Mouse (Mus musculus): ENCODE measurements around the gene Asb15. TPM values are rescaled to one million over a fixed set of nuclear protein-coding genes. Genes with fewer than 3 reads are reported as not detected.

Asb15 gene
- polyA plus RNA-seq, 1 experiment = 0.26 TPM

DNA sequence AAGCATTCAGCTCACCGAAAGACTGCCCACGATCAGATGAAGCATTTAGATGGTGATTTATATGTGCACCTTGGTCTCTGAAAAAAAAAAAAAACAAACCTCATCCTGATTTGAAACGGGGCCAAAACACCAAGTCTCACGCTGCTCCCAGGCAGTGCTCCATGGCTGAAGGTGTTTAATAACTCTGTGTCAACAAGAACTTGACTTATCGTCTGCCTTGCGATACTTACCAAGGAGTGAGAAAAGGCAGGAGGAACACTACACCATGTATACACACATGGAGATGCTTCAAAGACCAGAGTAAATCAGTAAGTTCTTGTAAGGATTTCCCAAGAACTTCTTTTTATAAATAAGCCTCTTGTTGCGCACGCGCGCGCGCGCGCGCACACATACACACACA lies 79.6 kb downstream of the Asb15 start:
- no peak for DNase-seq (ENCODE audit: low spot score)

DNA sequence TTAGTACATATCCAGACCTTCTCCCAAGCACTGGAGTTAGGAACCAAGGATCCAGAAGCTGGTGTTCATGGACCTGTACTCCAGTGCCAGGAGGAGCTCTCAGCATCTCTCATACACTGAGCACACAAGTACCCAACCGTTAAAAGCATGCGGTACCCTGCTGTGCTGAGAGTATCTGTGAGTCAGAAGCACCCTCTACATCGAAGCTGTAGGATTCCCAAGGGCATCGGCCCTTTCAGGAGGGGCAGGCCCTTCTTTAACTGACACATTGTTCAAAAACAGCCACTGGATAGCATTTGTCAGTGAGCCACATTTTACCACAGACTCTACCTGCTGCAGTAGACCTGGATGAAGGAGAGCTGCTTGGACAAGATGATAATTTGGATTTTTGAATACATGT lies 80.2 kb downstream of the Asb15 start:
- DNase-seq (ENCODE audit: low spot score) = no peak

- no peak for DNase-seq (ENCODE audit: low spot score)
These were observed 80.7 kb downstream of the Asb15 start for GRCm38 (mm10) chr6:24608682-24609081.

- DNase-seq (ENCODE audit: low spot score) = no peak
These were observed 81.6 kb downstream of the Asb15 start for GRCm38 (mm10) chr6:24609531-24609930.

GRCm38 (mm10) chr6:24610358-24610757 lies 82.4 kb downstream of the Asb15 start:
- no peak for DNase-seq (ENCODE audit: low spot score)

DNA sequence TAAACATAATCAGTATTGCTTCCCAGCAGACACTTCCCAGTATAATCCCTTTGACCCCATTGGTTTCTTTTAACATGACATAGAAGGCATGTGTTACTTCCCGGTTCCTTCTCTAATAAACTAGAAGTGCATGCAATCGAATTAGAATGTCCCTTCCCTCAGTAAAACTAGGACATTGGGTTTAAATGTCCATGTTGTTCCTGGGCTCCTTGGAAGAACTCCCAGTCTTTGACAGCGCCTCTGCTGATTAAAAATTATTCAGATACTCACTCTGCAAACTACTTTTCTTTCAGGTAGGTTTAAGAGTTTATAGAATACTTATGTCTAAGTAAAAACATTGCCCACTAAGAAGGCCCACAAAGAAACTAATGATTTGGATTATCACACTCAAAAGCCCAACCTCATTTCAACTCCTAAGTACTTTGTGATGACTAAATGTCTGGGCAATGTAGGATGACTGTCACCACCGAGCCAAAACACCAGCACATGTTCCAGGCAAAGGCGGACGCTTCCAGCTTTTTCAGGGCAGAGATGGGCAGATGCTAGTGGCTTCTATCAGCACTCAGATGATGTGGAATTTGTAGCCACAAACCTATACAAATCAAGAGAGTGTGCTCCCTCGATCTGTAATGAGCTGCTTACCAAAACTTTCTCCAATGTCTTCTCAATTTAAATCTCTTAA lies 84.3 kb downstream of the Asb15 start:
- no peak for DNase-seq (ENCODE audit: low spot score)

GRCm38 (mm10) chr6:24613346-24613745 lies 85.4 kb downstream of the Asb15 start:
- no peak for DNase-seq (ENCODE audit: low spot score)

GRCm38 (mm10) chr6:24613918-24614317 lies 86.0 kb downstream of the Asb15 start:
- no peak for DNase-seq (ENCODE audit: low spot score)

- DNase-seq (ENCODE audit: low spot score) = no peak
These were observed 88.8 kb downstream of the Asb15 start for GRCm38 (mm10) chr6:24616746-24617145.

DNA sequence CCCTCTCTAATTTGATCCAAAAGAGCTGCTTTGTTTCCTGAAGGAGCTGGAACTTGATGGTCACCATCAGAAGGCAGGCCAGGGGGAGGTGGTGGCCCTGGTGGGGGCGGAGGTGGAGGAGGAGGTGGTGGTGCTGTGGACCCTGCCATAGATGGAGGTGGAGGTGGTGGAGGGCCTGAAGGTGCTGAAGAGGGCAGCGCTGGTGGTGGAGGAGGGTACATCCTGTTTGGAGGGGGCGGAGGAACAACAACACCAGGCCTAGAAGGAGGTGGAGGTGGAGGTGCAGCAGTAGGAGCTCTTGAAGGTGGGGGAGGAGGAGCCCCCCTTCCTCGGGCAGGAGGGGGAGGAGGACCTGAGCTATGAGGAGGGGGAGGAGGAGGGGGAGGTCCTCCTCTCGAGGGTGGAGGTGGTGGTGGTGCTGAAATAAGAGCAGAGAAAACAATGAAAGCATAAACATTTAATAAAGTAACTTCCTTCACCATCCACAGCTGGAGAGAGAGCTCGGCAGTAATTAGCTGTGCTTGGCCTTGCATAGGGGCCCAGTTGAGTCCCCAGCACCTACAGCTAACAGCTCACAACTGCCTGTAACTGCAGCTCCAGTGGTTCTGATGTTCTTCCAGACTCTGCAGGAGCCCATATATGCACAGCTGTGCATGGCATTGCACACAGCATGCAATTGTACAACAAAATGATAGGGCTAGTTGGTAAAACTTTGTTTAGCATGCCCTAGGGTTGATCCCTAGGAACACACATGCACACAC lies 91.5 kb downstream of the Asb15 start:
- DNase-seq (ENCODE audit: low spot score) = no peak

- DNase-seq (ENCODE audit: low spot score) = no peak
These were observed 93.0 kb downstream of the Asb15 start for GRCm38 (mm10) chr6:24620936-24621335.

DNA sequence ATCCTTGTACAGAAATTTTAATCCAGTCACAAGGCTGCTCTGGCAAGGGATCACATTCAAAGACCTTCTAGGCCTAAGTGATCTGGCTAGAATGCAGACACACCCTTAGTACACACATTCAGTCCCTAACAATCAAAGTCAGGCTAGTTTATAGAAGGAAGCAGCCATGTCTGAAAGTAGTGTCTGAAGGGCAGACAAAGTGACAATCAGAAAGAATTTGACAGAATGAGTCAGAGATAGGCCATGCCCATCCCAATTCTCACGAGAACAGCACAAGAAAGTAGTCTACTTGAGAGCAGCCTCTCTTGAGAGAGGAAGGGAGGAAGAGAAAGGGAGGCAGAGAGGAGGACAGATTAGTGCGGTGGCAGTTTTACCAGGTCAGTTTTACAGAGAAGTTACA lies 94.2 kb downstream of the Asb15 start:
- no peak for DNase-seq (ENCODE audit: low spot score)

Other genes starting within 250 kb of the Asb15 start
- gene Iqub, start 13.1 kb upstream of the Asb15 start, polyA plus RNA-seq (2012; rRNA removed) = 0.06 and 0.12 TPM in 2 replicates
- 32.5 and 59.8 TPM in 2 replicates for gene Ndufa5, start 131 bp upstream of the Asb15 start, polyA plus RNA-seq (2012; rRNA removed)
- gene Lmod2, start 69.6 kb downstream of the Asb15 start, polyA plus RNA-seq (2012; rRNA removed) = 0.03 TPM in 1 of 2 replicates, not detected in the other
- 47.4 and 53.8 TPM in 2 replicates for gene Wasl, start 136.9 kb downstream of the Asb15 start, polyA plus RNA-seq (2012; rRNA removed)
- 0.01 TPM in 1 of 2 replicates, not detected in the other for gene Hyal6, start 205.1 kb downstream of the Asb15 start, polyA plus RNA-seq (2012; rRNA removed)
- gene Hyal4, start 220.2 kb downstream of the Asb15 start, polyA plus RNA-seq (2012; rRNA removed) = 0.01 TPM in 1 of 2 replicates, not detected in the other